Mouse (Mus musculus) myocyte (in vitro differentiated cells): ENCODE results near the gene Setd3. TPM values are rescaled to one million over a fixed set of nuclear protein-coding genes. Genes with fewer than 3 reads are reported as not detected.

ENCODE experiments used
- H3K27me3 ChIP-seq: one replicate; pipeline ENCODE4 v1.6.1; 2011; ENCODE audit not compliant: control insufficient read depth, insufficient read depth, insufficient read length
- H3K36me3 ChIP-seq: one replicate; pipeline ENCODE4 v1.6.1; 2011; ENCODE audit not compliant: control insufficient read depth, insufficient read depth
- H3K4me2 ChIP-seq: one replicate; pipeline ENCODE4 v1.6.1; 2011; ENCODE audit warnings: low read depth, control low read depth
- H3K4me3 ChIP-seq: one replicate; pipeline ENCODE4 v1.5.1; 2011; ENCODE audit warnings: mild to moderate bottlenecking, control low read depth, moderate library complexity
- H3K79me2 ChIP-seq: one replicate; pipeline ENCODE4 v1.6.1; 2011; ENCODE audit not compliant: control insufficient read depth, insufficient read depth
- H3ac ChIP-seq: one replicate; pipeline ENCODE4 v1.6.1; 2011; ENCODE audit not compliant: control insufficient read depth, insufficient read length
- CEBPB ChIP-seq: IDR thresholded peaks from 2 replicates; pipeline ENCODE4 v1.6.1; 2011; ENCODE audit warnings: mild to moderate bottlenecking, moderate library complexity; ENCODE audit not compliant: poor library complexity, insufficient read depth, severe bottlenecking
- E2F4 ChIP-seq: IDR thresholded peaks from one replicate; pipeline ENCODE4 v1.6.1; 2011; ENCODE audit warnings: mild to moderate bottlenecking, control low read depth, moderate library complexity; ENCODE audit not compliant: insufficient read depth
- MAX ChIP-seq: IDR thresholded peaks from one replicate; pipeline ENCODE4 v1.6.1; 2011; ENCODE audit warnings: low read depth, mild to moderate bottlenecking, control low read depth
- MYOD1 ChIP-seq, 3 experiments: IDR thresholded peaks; one replicate each; pipeline ENCODE4 v1.6.1; 2011; ENCODE audit warnings: control low read depth in 2 of 3, low read depth in 2 of 3, mild to moderate bottlenecking in 2 of 3, moderate library complexity in 1 of 3; ENCODE audit not compliant: insufficient read length in 2 of 3, control insufficient read depth in 1 of 3
- MYOG ChIP-seq, 3 experiments: IDR thresholded peaks; one replicate each; pipeline ENCODE4 v1.6.1; 2011; ENCODE audit warnings: control low read depth in 2 of 3, low read depth in 2 of 3, mild to moderate bottlenecking in 2 of 3; ENCODE audit not compliant: insufficient read length in 2 of 3, control insufficient read depth in 1 of 3, insufficient read depth in 1 of 3
- POLR2A ChIP-seq: IDR thresholded peaks from one replicate; pipeline ENCODE4 v1.6.1; 2011; ENCODE audit warnings: low read depth, mild to moderate bottlenecking, control low read depth, moderate library complexity; ENCODE audit not compliant: insufficient read length
- POLR2AphosphoS2 ChIP-seq: IDR thresholded peaks from one replicate; pipeline ENCODE4 v1.6.1; 2011; ENCODE audit warnings: low read depth, control low read depth; ENCODE audit not compliant: insufficient read length
- REST ChIP-seq: IDR thresholded peaks from one replicate; pipeline ENCODE4 v1.6.1; 2011; ENCODE audit warnings: mild to moderate bottlenecking, control low read depth, moderate library complexity; ENCODE audit not compliant: insufficient read depth, insufficient read length
- SRF ChIP-seq: IDR thresholded peaks from one replicate; pipeline ENCODE4 v1.6.1; 2011; ENCODE audit warnings: low read depth; ENCODE audit not compliant: control insufficient read depth, insufficient read length
- TCF12 ChIP-seq: IDR thresholded peaks from one replicate; pipeline ENCODE4 v1.6.1; 2011; ENCODE audit warnings: mild to moderate bottlenecking, control low read depth; ENCODE audit not compliant: poor library complexity, insufficient read depth, severe bottlenecking
- TCF3 ChIP-seq: IDR thresholded peaks from one replicate; pipeline ENCODE4 v1.6.1; 2011; ENCODE audit warnings: low read depth, control low read depth; ENCODE audit not compliant: insufficient read length
- USF1 ChIP-seq: IDR thresholded peaks from one replicate; pipeline ENCODE4 v1.6.1; 2011; ENCODE audit warnings: low read depth, mild to moderate bottlenecking, control low read depth, moderate library complexity
- polyA plus RNA-seq: library from polyadenylated mRNA; unstranded; fragments of >200 nt; fragmentation: generic; extraction: Trizol; gene quantifications from one replicate; pipeline ENCODE4 v1.2.1, GENCODE M21; 2012; ENCODE audit warnings: missing spikeins

Setd3 gene
- polyA plus RNA-seq, 1 experiment: 54.0 TPM

- Histone ChIP-seq H3K36me3 (peaks cover 39% of the 10 kb centered on the region), H3K79me2 (no peaks in the 10 kb centered on the region), H3K4me2 (no peak overlapping the region), H3K27me3 (no peaks in the 10 kb centered on the region), H3K4me3 (no peak overlapping the region), H3ac (no peak overlapping the region)
- TF ChIP-seq TCF12: no peak
- TF ChIP-seq REST: no peak
- TF ChIP-seq SRF: no peak
- no peak for TF ChIP-seq E2F4
- no peak for TF ChIP-seq MYOG (IDR thresholded peaks at IDR 0.05; ENCODE audit: control insufficient read depth in 1 of 3, insufficient read depth in 1 of 3, insufficient read length in 2 of 3, low read depth in 2 of 3)
- no peak for TF ChIP-seq CEBPB
- TF ChIP-seq POLR2AphosphoS2: no peak
- no peak for TF ChIP-seq TCF3
- TF ChIP-seq USF1: no peak
- TF ChIP-seq MAX: no peak
- TF ChIP-seq MYOD1 (IDR thresholded peaks at IDR 0.05; ENCODE audit: control insufficient read depth in 1 of 3, insufficient read length in 2 of 3, low read depth in 2 of 3): no peak
- no peak for TF ChIP-seq POLR2A
Measured at GRCm38 (mm10) chr12:108195761-108196160, 16.6 kb upstream of the Setd3 start.

- no peak overlapping the region for H3K4me2 ChIP-seq
- H3K36me3 ChIP-seq: peaks cover 48% of the 10 kb centered on the region
- no peak overlapping the region for H3ac ChIP-seq
- no peaks in the 10 kb centered on the region for H3K27me3 ChIP-seq
- H3K79me2 ChIP-seq: no peaks in the 10 kb centered on the region
- no peak overlapping the region for H3K4me3 ChIP-seq
- TF ChIP-seq USF1 (no peak), TCF3 (no peak), E2F4 (no peak), MAX (no peak), MYOG (IDR thresholded peaks at IDR 0.05; ENCODE audit: control insufficient read depth in 1 of 3, insufficient read depth in 1 of 3, insufficient read length in 2 of 3, low read depth in 2 of 3) (no peak), TCF12 (no peak), POLR2AphosphoS2 (no peak), CEBPB (no peak), REST (no peak), POLR2A (no peak), SRF (no peak), MYOD1 (IDR thresholded peaks at IDR 0.05; ENCODE audit: control insufficient read depth in 1 of 3, insufficient read length in 2 of 3, low read depth in 2 of 3) (no peak)
Measured at GRCm38 (mm10) chr12:108193878-108194277, 14.8 kb upstream of the Setd3 start.

GRCm38 (mm10) chr12:108187541-108188091 lies 8.5 kb upstream of the Setd3 start:
- no peaks in the 10 kb centered on the region for H3K27me3 ChIP-seq
- H3K4me2 ChIP-seq: no peak overlapping the region
- no peak overlapping the region for H3ac ChIP-seq
- no peak overlapping the region for H3K4me3 ChIP-seq
- TF ChIP-seq POLR2A: no peak
- TF ChIP-seq POLR2AphosphoS2: no peak
- peaks cover 47% of the 10 kb centered on the region for H3K36me3 ChIP-seq
- peaks cover 20% of the 10 kb centered on the region for H3K79me2 ChIP-seq

GRCm38 (mm10) chr12:108181716-108182115 lies 2.6 kb upstream of the Setd3 start:
- TF ChIP-seq E2F4 (no peak), MYOD1 (IDR thresholded peaks at IDR 0.05; ENCODE audit: control insufficient read depth in 1 of 3, insufficient read length in 2 of 3, low read depth in 2 of 3) (no peak), MYOG (IDR thresholded peaks at IDR 0.05; ENCODE audit: control insufficient read depth in 1 of 3, insufficient read depth in 1 of 3, insufficient read length in 2 of 3, low read depth in 2 of 3) (no peak)
- H3K4me2 ChIP-seq: no peak overlapping the region
- H3ac ChIP-seq: no peak overlapping the region
- H3K79me2 ChIP-seq: peaks cover 66% of the 10 kb centered on the region
- H3K36me3 ChIP-seq: peaks cover 29% of the 10 kb centered on the region
- no peak overlapping the region for H3K4me3 ChIP-seq
- no peaks in the 10 kb centered on the region for H3K27me3 ChIP-seq

GRCm38 (mm10) chr12:108179321-108180266 lies 480 bp upstream of the Setd3 start, which contains the start of gene Ccnk:
Gene Ccnk (plus strand): TSS chr12:108179579.
- H3K4me2 ChIP-seq: peak within 1 kb of the TSS; percentile 87
- peaks cover 16% of the 10 kb centered on the region for H3K36me3 ChIP-seq
- H3K27me3 ChIP-seq: no peaks in the 10 kb centered on the region
- TF ChIP-seq USF1 (peak; percentile 39), MYOG (IDR thresholded peaks at IDR 0.05; ENCODE audit: control insufficient read depth in 1 of 3, insufficient read depth in 1 of 3, insufficient read length in 2 of 3, low read depth in 2 of 3) (peak in 1 of 3 experiments; percentile 7), POLR2AphosphoS2 (peak; percentile 85), E2F4 (no peak), TCF3 (no peak), POLR2A (peak; percentile 81), MAX (no peak)
- peaks cover 88% of the 10 kb centered on the region for H3K79me2 ChIP-seq
- H3K4me3 ChIP-seq: peak within 1 kb of the TSS; percentile 63
- H3ac ChIP-seq: peak within 1 kb of the TSS; percentile 93
